In genomic region chr17:33746011-33746410, GRCm38 (mm10) we compare ENCODE assay signal across 8 mouse cellular contexts. TPM values are rescaled to one million over a fixed set of nuclear protein-coding genes. Genes with fewer than 3 reads are reported as not detected.
DNase-seq lines count a peak whose midpoint lies in the region; ATAC-seq and TF ChIP-seq lines count a peak whose summit lies in the region.

No protein-coding gene starts in this region.

- H3K36me3 ChIP-seq in testis, adult 2 months (ENCODE audit: control insufficient read depth, insufficient read depth, low read length) = peaks cover 3% of the 10 kb centered on the region
- peaks cover 31% of the 10 kb centered on the region for H3K36me3 ChIP-seq in intestine, postnatal 0 days (ENCODE audit: control insufficient read depth, insufficient read depth)

- no peak overlapping the region for H3K27ac ChIP-seq in testis, adult 2 months (ENCODE audit: control insufficient read depth, insufficient read depth, low read depth, low read length)
- no peak overlapping the region for H3K27ac ChIP-seq in intestine, postnatal 0 days (ENCODE audit: low read depth, low read length)

- TF ChIP-seq CTCF in testis, adult 2 months (IDR thresholded peaks at IDR 0.05; ENCODE audit: control insufficient read depth, insufficient read depth, insufficient replicate concordance, low read depth, low read length) = peak; percentile 28; the same call in 1 of the 2 replicates
- peak; percentile 88 for TF ChIP-seq CTCF in intestine, postnatal 0 days (IDR thresholded peaks at IDR 0.05; ENCODE audit: low read depth)

- no peaks in the 10 kb centered on the region for H3K27me3 ChIP-seq in testis, adult 2 months (ENCODE audit: control insufficient read depth, insufficient read depth, low read length)
- H3K27me3 ChIP-seq in intestine, postnatal 0 days (replicated peaks; ENCODE audit: control insufficient read depth, insufficient read depth, low read length) = no peaks in the 10 kb centered on the region

- H3K9me3 ChIP-seq in intestine, postnatal 0 days (ENCODE audit: control insufficient read depth) = no peaks in the 10 kb centered on the region

- WGBS in intestine, postnatal 0 days = 57% methylated on average over 2 of the region's 2 CpGs

- DNase-seq in adrenal gland, adult 2 months = peak; percentile 53
- no peak for DNase-seq in adrenal gland, postnatal 4 days (ENCODE audit: low spot score in 2 of 2)
- no peak for DNase-seq in testis, postnatal 10 days (ENCODE audit: low spot score)
- DNase-seq in cerebellum, adult 8-10 months = no peak
- DNase-seq in left cerebral cortex, adult 8-10 months (ENCODE audit: low spot score in 2 of 2) = no peak

- no peak overlapping the region for H3K9ac ChIP-seq in intestine, postnatal 0 days (ENCODE audit: low read depth, low read length)

- ATAC-seq in intestine, postnatal 0 days = peak; percentile 82
- peak; percentile 94 for ATAC-seq in megakaryocyte-erythroid progenitor cell, adult 5-6 weeks (replicated peaks; ENCODE audit: low FRiP score, low TSS enrichment, poor library complexity, severe bottlenecking)

- no peaks in the 10 kb centered on the region for H3K4me1 ChIP-seq in testis, adult 2 months (ENCODE audit: control insufficient read depth, insufficient read depth, low read length)
- no peaks in the 10 kb centered on the region for H3K4me1 ChIP-seq in intestine, postnatal 0 days (replicated peaks; ENCODE audit: control insufficient read depth, insufficient read depth, low read length)

- no peak overlapping the region for H3K4me2 ChIP-seq in intestine, postnatal 0 days (replicated peaks; ENCODE audit: low read depth)

- H3K4me3 ChIP-seq in testis, adult 2 months (ENCODE audit: control insufficient read depth, low read depth, low read length) = no peak overlapping the region
- no peak overlapping the region for H3K4me3 ChIP-seq in intestine, postnatal 0 days (ENCODE audit: low read depth, low read length)

- no peak for TF ChIP-seq POLR2A in testis, adult 2 months (IDR thresholded peaks at IDR 0.05; ENCODE audit: control insufficient read depth, low read depth, low read length)

RNA-seq across cellular contexts. Expression of gene Rab11b, which starts 14.3 kb away (rescaled TPM):
- 100 to 1,000 TPM; 247 to 267 TPM for total RNA-seq in adrenal gland, adult 2 months (2021)
- polyA plus RNA-seq in adrenal gland, adult 2 months (2012; rRNA removed) = 522 and 543 TPM in 2 replicates
- total RNA-seq in adrenal gland, postnatal 4 days (2021) = 100 to 1,000 TPM; 305 to 306 TPM
- polyA plus RNA-seq in testis, adult 2 months (2012; rRNA removed) = 184 and 196 TPM in 2 replicates
- polyA plus RNA-seq in intestine, postnatal 0 days (2015; fragmentation: Nextera tagmentation; extraction: Ambion mirVana) = 157 and 160 TPM in 2 replicates
- 98.0 and 144 TPM in 2 replicates for total RNA-seq in megakaryocyte-erythroid progenitor cell, adult 5-6 weeks (2014; fragmentation: Nextera tagmentation)
- total RNA-seq in megakaryocyte-erythroid progenitor cell, adult 5-6 weeks (2017) = 27.5 and 33.0 TPM in 2 replicates
- total RNA-seq in left cerebral cortex, adult 8-10 months (2022) = 100 to 1,000 TPM; 351 to 365 (median 357) TPM

RNA-seq across cellular contexts. Expression of gene March2, which starts 27.5 kb away (rescaled TPM):
- total RNA-seq in adrenal gland, adult 2 months (2021) = 100 to 1,000 TPM; 112 to 117 TPM
- 150 and 170 TPM in 2 replicates for polyA plus RNA-seq in adrenal gland, adult 2 months (2012; rRNA removed)
- total RNA-seq in adrenal gland, postnatal 4 days (2021) = 10 to 100 TPM; 85.4 to 85.6 TPM
- 92.4 and 96.3 TPM in 2 replicates for polyA plus RNA-seq in testis, adult 2 months (2012; rRNA removed)
- 51.2 and 56.0 TPM in 2 replicates for polyA plus RNA-seq in intestine, postnatal 0 days (2015; fragmentation: Nextera tagmentation; extraction: Ambion mirVana)
- 53.7 and 55.5 TPM in 2 replicates for total RNA-seq in megakaryocyte-erythroid progenitor cell, adult 5-6 weeks (2014; fragmentation: Nextera tagmentation)
- total RNA-seq in megakaryocyte-erythroid progenitor cell, adult 5-6 weeks (2017) = 33.4 and 48.1 TPM in 2 replicates
- 10 to 100 TPM; 85.6 to 95.3 (median 89.9) TPM for total RNA-seq in left cerebral cortex, adult 8-10 months (2022)

RNA-seq across cellular contexts. Expression of gene Angptl4, which starts 35.6 kb away (rescaled TPM):
- 100 to 1,000 TPM in 1 of 2 experiments, 10 to 100 TPM in 1; 44.5 to 100 TPM for total RNA-seq in adrenal gland, adult 2 months (2021)
- polyA plus RNA-seq in adrenal gland, adult 2 months (2012; rRNA removed) = 131 and 261 TPM in 2 replicates
- 10 to 100 TPM; 43.9 to 68.2 TPM for total RNA-seq in adrenal gland, postnatal 4 days (2021)
- 3.3 and 4.3 TPM in 2 replicates for polyA plus RNA-seq in testis, adult 2 months (2012; rRNA removed)
- polyA plus RNA-seq in intestine, postnatal 0 days (2015; fragmentation: Nextera tagmentation; extraction: Ambion mirVana) = 26.7 and 33.5 TPM in 2 replicates
- 14.9 and 18.2 TPM in 2 replicates for total RNA-seq in megakaryocyte-erythroid progenitor cell, adult 5-6 weeks (2014; fragmentation: Nextera tagmentation)
- 13.0 and 17.1 TPM in 2 replicates for total RNA-seq in megakaryocyte-erythroid progenitor cell, adult 5-6 weeks (2017)
- total RNA-seq in left cerebral cortex, adult 8-10 months (2022) = 1 to 10 TPM; 2.3 to 3.2 (median 2.5) TPM

RNA-seq across cellular contexts. Expression of gene Hnrnpm, which starts 59.4 kb away (rescaled TPM):
- 100 to 1,000 TPM; 142 to 166 TPM for total RNA-seq in adrenal gland, adult 2 months (2021)
- 66.7 and 70.9 TPM in 2 replicates for polyA plus RNA-seq in adrenal gland, adult 2 months (2012; rRNA removed)
- total RNA-seq in adrenal gland, postnatal 4 days (2021) = 100 to 1,000 TPM; 197 to 237 TPM
- 75.6 and 92.2 TPM in 2 replicates for polyA plus RNA-seq in testis, adult 2 months (2012; rRNA removed)
- 145 and 152 TPM in 2 replicates for polyA plus RNA-seq in intestine, postnatal 0 days (2015; fragmentation: Nextera tagmentation; extraction: Ambion mirVana)
- 579 and 611 TPM in 2 replicates for total RNA-seq in megakaryocyte-erythroid progenitor cell, adult 5-6 weeks (2014; fragmentation: Nextera tagmentation)
- 338 and 437 TPM in 2 replicates for total RNA-seq in megakaryocyte-erythroid progenitor cell, adult 5-6 weeks (2017)
- total RNA-seq in left cerebral cortex, adult 8-10 months (2022) = 100 to 1,000 TPM in 3 of 4 experiments, 10 to 100 TPM in 1; 92.0 to 129 (median 113) TPM
